Mouse (Mus musculus) lung, postnatal 0 days (tissue): ENCODE data around the gene Meis3. TPM values are rescaled to one million over a fixed set of nuclear protein-coding genes. Genes with fewer than 3 reads are reported as not detected.

Experiments used
- ATAC-seq: fragments of 200-750 bp; cut with Nextera tagmentation; 2 replicates; pipeline ENCODE4 v1.8.0; 2017; ENCODE audit warnings: moderate library complexity
- DNase-seq: peaks from one replicate; pipeline ENCODE4 v3.0.0-alpha.2; 2016; ENCODE audit warnings: low spot score
- H3K27ac ChIP-seq: fragments of 300-500 bp; sonication (generic); 2 replicates; pipeline ENCODE4 v1.5.1; 2014; ENCODE audit warnings: antibody characterized with exemption, mild to moderate bottlenecking, low read length, mixed read lengths
- H3K27me3 ChIP-seq: fragments of 300-500 bp; sonication (generic); replicated peaks from 2 replicates; pipeline ENCODE4 v1.6.1; 2014; ENCODE audit warnings: low read length, mixed read lengths; ENCODE audit not compliant: insufficient read depth
- H3K36me3 ChIP-seq: fragments of 300-500 bp; sonication (generic); 2 replicates; pipeline ENCODE4 v1.6.1; 2014; ENCODE audit warnings: low read length, mixed read lengths; ENCODE audit not compliant: insufficient read depth
- H3K4me1 ChIP-seq: fragments of 300-500 bp; sonication (generic); 2 replicates; pipeline ENCODE4 v1.6.1; 2014; ENCODE audit warnings: antibody characterized with exemption, low read depth, low read length, mixed read lengths; ENCODE audit not compliant: insufficient read depth
- H3K4me2 ChIP-seq: fragments of 300-500 bp; sonication (generic); replicated peaks from 2 replicates; pipeline ENCODE4 v1.6.1; 2014; ENCODE audit warnings: low read depth, mild to moderate bottlenecking, low read length, moderate library complexity, mixed read lengths
- H3K4me3 ChIP-seq: fragments of 300-500 bp; sonication (generic); 2 replicates; pipeline ENCODE4 v1.5.1; 2014; ENCODE audit warnings: low read depth, low read length
- H3K9ac ChIP-seq: fragments of 300-500 bp; sonication (generic); replicated peaks from 2 replicates; pipeline ENCODE4 v1.6.1; 2014; ENCODE audit warnings: low read depth, mild to moderate bottlenecking
- H3K9me3 ChIP-seq: fragments of 300-500 bp; sonication (generic); 2 replicates; pipeline ENCODE4 v1.6.1; 2016; ENCODE audit warnings: low read length, mixed read lengths
- CTCF ChIP-seq: IDR thresholded peaks from 2 replicates; pipeline ENCODE4 v1.5.1; 2016; ENCODE audit warnings: antibody characterized with exemption, mild to moderate bottlenecking
- EP300 ChIP-seq: IDR thresholded peaks from 2 replicates; pipeline ENCODE4 v1.6.1; 2016; ENCODE audit warnings: antibody characterized with exemption, mild to moderate bottlenecking, control low read depth
- WGBS: fragments of 180-500 bp; shearing (Covaris S2); extraction: QIAGEN DNeasy Blood & Tissue Kit; methylation state at CpG from one replicate; pipeline ENCODE4 v1.1.7; 2014; 5-methylcytosine and 5-hydroxymethylcytosine counted together
- polyA plus RNA-seq: library from polyadenylated mRNA; unstranded; fragments of >200 nt; fragmentation: Nextera tagmentation; extraction: Ambion mirVana; gene quantifications from 2 replicates; pipeline ENCODE4 v1.2.1, GENCODE M21; 2015

Gene Meis3
- polyA plus RNA-seq, 1 experiment from 2014 or later: 12.3 TPM

- ATAC-seq: no peak
- Histone ChIP-seq H3K27me3 (no peaks in the 10 kb centered on the region), H3K4me3 (no peak overlapping the region), H3K36me3 (peaks cover 23% of the 10 kb centered on the region; the same call in 1 of the 2 replicates), H3K27ac (no peak overlapping the region), H3K4me2 (no peak overlapping the region), H3K9ac (no peak overlapping the region), H3K9me3 (no peaks in the 10 kb centered on the region), H3K4me1 (no peaks in the 10 kb centered on the region)
- WGBS: 80% methylated on average over 15 of the region's 15 CpGs
- TF ChIP-seq CTCF: no peak
- TF ChIP-seq EP300: no peak
- DNase-seq: no peak
Measured at GRCm38 (mm10) chr7:16202756-16203504, 28.0 kb downstream of the Meis3 start.

- no peak for TF ChIP-seq EP300
- no peak for TF ChIP-seq CTCF
- Histone ChIP-seq H3K4me1 (no peaks in the 10 kb centered on the region), H3K27me3 (no peaks in the 10 kb centered on the region), H3K9ac (no peak overlapping the region), H3K36me3 (peaks cover 18% of the 10 kb centered on the region; the same call in 1 of the 2 replicates), H3K9me3 (no peaks in the 10 kb centered on the region), H3K4me2 (no peak overlapping the region), H3K27ac (no peak overlapping the region), H3K4me3 (no peak overlapping the region)
- no peak for DNase-seq
- WGBS: 86% methylated on average over 13 of the region's 13 CpGs
- ATAC-seq: no peak
Measured at GRCm38 (mm10) chr7:16203505-16203903, 28.6 kb downstream of the Meis3 start.

- Histone ChIP-seq H3K9ac (no peak overlapping the region), H3K4me1 (no peaks in the 10 kb centered on the region), H3K27ac (no peak overlapping the region), H3K4me3 (no peak overlapping the region), H3K9me3 (no peaks in the 10 kb centered on the region), H3K27me3 (no peaks in the 10 kb centered on the region), H3K36me3 (peaks cover 12% of the 10 kb centered on the region; the same call in 1 of the 2 replicates), H3K4me2 (no peak overlapping the region)
- ATAC-seq: no peak
- TF ChIP-seq CTCF (no peak), EP300 (no peak)
- DNase-seq: no peak
- 81% methylated on average over 8 of the region's 9 CpGs for WGBS
Measured at GRCm38 (mm10) chr7:16204791-16205190, 29.9 kb downstream of the Meis3 start.

- Histone ChIP-seq H3K27me3 (no peaks in the 10 kb centered on the region), H3K9ac (no peak overlapping the region), H3K4me2 (no peak overlapping the region), H3K36me3 (peaks cover 8% of the 10 kb centered on the region; the same call in 1 of the 2 replicates), H3K9me3 (no peaks in the 10 kb centered on the region), H3K27ac (no peak overlapping the region), H3K4me1 (no peaks in the 10 kb centered on the region), H3K4me3 (no peak overlapping the region)
- TF ChIP-seq EP300: no peak
- TF ChIP-seq CTCF: no peak
- ATAC-seq (no peak), DNase-seq (no peak)
- 73% methylated on average over 7 of the region's 7 CpGs for WGBS
Measured at GRCm38 (mm10) chr7:16207076-16207475, 32.2 kb downstream of the Meis3 start.

- WGBS: 89% methylated on average over 10 of the region's 10 CpGs
- Histone ChIP-seq H3K9me3 (no peaks in the 10 kb centered on the region), H3K4me1 (no peaks in the 10 kb centered on the region), H3K4me2 (no peak overlapping the region), H3K36me3 (peaks cover 8% of the 10 kb centered on the region; the same call in 1 of the 2 replicates), H3K4me3 (no peak overlapping the region), H3K27me3 (no peaks in the 10 kb centered on the region), H3K9ac (no peak overlapping the region), H3K27ac (no peak overlapping the region)
- TF ChIP-seq CTCF: no peak
- no peak for TF ChIP-seq EP300
- DNase-seq (peak; percentile 55), ATAC-seq (peak; percentile 20)
Measured at GRCm38 (mm10) chr7:16207496-16207895, 32.6 kb downstream of the Meis3 start.

GRCm38 (mm10) chr7:16208781-16209665 is 34.1 kb downstream of the Meis3 start:
- H3K4me3 ChIP-seq: no peak overlapping the region
- H3K36me3 ChIP-seq: peaks cover 8% of the 10 kb centered on the region; the same call in 1 of the 2 replicates
- H3K4me1 ChIP-seq: no peaks in the 10 kb centered on the region
- ATAC-seq (peak; percentile 53), DNase-seq (peak; percentile 51)
- H3K27ac ChIP-seq: peak overlapping the region; percentile 20; the same call in 1 of the 2 replicates
- TF ChIP-seq EP300 (peak; percentile 34; the same call in 1 of the 2 replicates), CTCF (no peak)
- no peaks in the 10 kb centered on the region for H3K9me3 ChIP-seq
- no peak overlapping the region for H3K4me2 ChIP-seq
- 52% methylated on average over 21 of the region's 21 CpGs for WGBS
- H3K27me3 ChIP-seq: no peaks in the 10 kb centered on the region
- no peak overlapping the region for H3K9ac ChIP-seq
